Mouse (Mus musculus) G1E (cell line): ENCODE results near the gene Enpp3. TPM values are rescaled to one million over a fixed set of nuclear protein-coding genes. Genes with fewer than 3 reads are reported as not detected.

Source experiments
- ATAC-seq: 2 replicates; pipeline ENCODE4 v1.8.0; 2016; ENCODE audit warnings: mild to moderate bottlenecking; ENCODE audit not compliant: insufficient number of reproducible peaks, poor library complexity, low FRiP score, severe bottlenecking; ENCODE audit errors: extremely low read depth
- DNase-seq: peaks from one replicate; pipeline ENCODE4 v3.0.0; 2012; ENCODE audit warnings: low spot score
- H3K27me3 ChIP-seq: 2 replicates; pipeline ENCODE4 v1.6.1; 2012; ENCODE audit warnings: mild to moderate bottlenecking, low read length, inconsistent platforms; ENCODE audit not compliant: insufficient read depth
- H3K36me3 ChIP-seq: replicated peaks from 2 replicates; pipeline ENCODE3; 2012; ENCODE audit warnings: mild to moderate bottlenecking, inconsistent platforms
- H3K4me1 ChIP-seq: 2 replicates; pipeline ENCODE4 v1.6.1; 2012; ENCODE audit warnings: low read depth, low read length, inconsistent platforms, mixed read lengths; ENCODE audit not compliant: insufficient read depth
- H3K4me3 ChIP-seq: 2 replicates; pipeline ENCODE4 v1.5.1; 2012; ENCODE audit warnings: low read depth, mild to moderate bottlenecking, inconsistent platforms, low read length, moderate library complexity, mixed read lengths
- H3K9me3 ChIP-seq: replicated peaks from 2 replicates; pipeline ENCODE4 v1.6.1; 2012; ENCODE audit warnings: inconsistent platforms
- CTCF ChIP-seq: IDR thresholded peaks from 2 replicates; pipeline ENCODE4 v1.5.1; 2012; ENCODE audit warnings: low read depth, low read length, inconsistent platforms, mixed read lengths
- GATA1 ChIP-seq: IDR thresholded peaks from 2 replicates; pipeline ENCODE4 v1.6.1; 2012; ENCODE audit warnings: borderline replicate concordance, low read length, inconsistent platforms, mixed read lengths
- GATA2 ChIP-seq: IDR thresholded peaks from 2 replicates; pipeline ENCODE4 v1.6.1; 2012; ENCODE audit warnings: low read depth, low read length, inconsistent platforms, borderline replicate concordance
- POLR2AphosphoS5 ChIP-seq: IDR thresholded peaks from 2 replicates; pipeline ENCODE4 v1.6.1; 2012; ENCODE audit warnings: low read depth, low read length, inconsistent platforms; ENCODE audit not compliant: insufficient replicate concordance
- TAL1 ChIP-seq: conservative IDR thresholded peaks from 2 replicates; pipeline ENCODE4 v1.6.1; 2012; ENCODE audit warnings: low read depth, low read length, inconsistent platforms, mixed read lengths
- polyA plus RNA-seq: library from polyadenylated mRNA; stranded (reverse); fragments of >175 nt; gene quantifications from 2 replicates; pipeline ENCODE4 v1.2.3, GENCODE M21; 2012
- total RNA-seq, 2 experiments: library from RNA; stranded (forward) in 1 of 2; stranded (reverse) in 1 of 2; fragments of 200-1000 nt in 1 of 2; fragments of >200 nt in 1 of 2; fragmentation: Nextera tagmentation in 1 of 2; gene quantifications; 2 replicates each; pipeline ENCODE4 v1.2.3; 2014 to 2017

Gene Enpp3
- total and polyA plus RNA-seq, 3 experiments: 0.27 TPM; not detected in 2

DNA sequence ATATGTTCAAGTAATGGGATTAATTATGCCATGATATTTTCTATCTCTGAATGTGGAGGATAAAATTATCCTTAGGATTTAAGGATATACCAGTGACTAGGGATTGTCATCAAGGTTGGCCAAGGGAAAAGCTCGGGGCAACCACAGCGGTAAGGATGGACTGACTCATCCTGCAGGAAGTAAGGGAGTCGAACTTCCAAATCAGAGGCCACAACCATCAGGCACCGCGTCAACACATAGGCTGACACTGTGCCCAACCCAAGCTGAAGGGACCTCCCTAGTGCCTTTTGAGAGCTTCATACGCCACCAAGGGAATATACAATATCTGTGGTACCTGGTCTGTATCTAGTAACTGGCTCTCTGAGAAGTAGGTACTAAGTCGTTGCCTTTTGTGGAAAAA lies 73.1 kb downstream of the Enpp3 start:
- H3K27me3 ChIP-seq: no peaks in the 10 kb centered on the region
- H3K4me3 ChIP-seq: no peak overlapping the region
- peaks cover 18% of the 10 kb centered on the region for H3K4me1 ChIP-seq
- H3K36me3 ChIP-seq: no peaks in the 10 kb centered on the region
- no peak for TF ChIP-seq CTCF
- TF ChIP-seq GATA2: no peak
- no peak for TF ChIP-seq GATA1
- TF ChIP-seq TAL1: no peak
- no peak for TF ChIP-seq POLR2AphosphoS5
- no peak for DNase-seq
- H3K9me3 ChIP-seq: no peaks in the 10 kb centered on the region
- ATAC-seq: no peak

DNA sequence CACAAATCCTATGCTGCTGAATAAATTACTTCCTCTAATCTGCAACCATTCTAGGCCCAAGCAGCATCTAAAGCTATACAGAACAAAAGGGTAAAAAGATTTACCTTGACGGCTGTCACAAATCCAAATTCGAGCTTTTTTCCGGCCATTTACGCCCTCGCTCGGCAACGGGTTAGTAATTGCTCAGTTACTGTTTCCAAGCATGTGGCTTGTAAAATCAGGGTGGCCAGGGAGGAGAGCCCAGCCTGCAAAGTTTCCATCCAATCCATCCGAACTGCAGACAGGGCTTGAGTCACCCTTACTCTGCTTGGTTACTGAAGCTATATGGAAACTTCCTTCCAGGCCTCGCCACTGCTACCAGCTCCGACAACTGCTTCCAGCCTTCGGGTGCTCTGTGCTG lies 74.9 kb downstream of the Enpp3 start:
- H3K4me3 ChIP-seq: no peak overlapping the region
- DNase-seq (no peak), ATAC-seq (no peak)
- H3K36me3 ChIP-seq: no peaks in the 10 kb centered on the region
- no peaks in the 10 kb centered on the region for H3K27me3 ChIP-seq
- H3K9me3 ChIP-seq: no peaks in the 10 kb centered on the region
- peaks cover 26% of the 10 kb centered on the region for H3K4me1 ChIP-seq
- no peak for TF ChIP-seq TAL1
- no peak for TF ChIP-seq GATA2
- TF ChIP-seq GATA1: no peak

DNA sequence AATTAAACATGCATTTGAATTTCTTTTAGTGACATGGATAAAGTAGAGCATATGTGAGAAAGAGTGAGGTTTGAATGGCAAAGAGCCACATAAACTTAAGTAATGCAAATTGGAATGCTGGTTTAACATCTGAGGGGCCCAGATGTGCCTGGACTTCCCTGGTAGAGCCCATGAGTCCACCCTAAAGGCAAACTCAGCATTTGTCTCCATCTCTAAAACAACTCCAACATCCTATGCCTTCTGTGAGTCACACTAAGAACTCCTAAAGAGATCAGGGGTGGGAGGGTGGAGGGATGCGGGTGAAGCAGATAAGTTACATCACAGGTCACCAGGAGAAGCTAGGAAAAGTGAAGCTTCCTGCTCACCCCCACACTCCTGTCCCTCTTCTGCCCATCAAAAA lies 76.6 kb downstream of the Enpp3 start:
- Histone ChIP-seq H3K27me3 (no peaks in the 10 kb centered on the region), H3K36me3 (no peaks in the 10 kb centered on the region), H3K9me3 (no peaks in the 10 kb centered on the region), H3K4me3 (no peak overlapping the region), H3K4me1 (peaks cover 24% of the 10 kb centered on the region)
- TF ChIP-seq TAL1 (no peak), GATA1 (no peak), CTCF (no peak), GATA2 (no peak)
- ATAC-seq (no peak), DNase-seq (no peak)

DNA sequence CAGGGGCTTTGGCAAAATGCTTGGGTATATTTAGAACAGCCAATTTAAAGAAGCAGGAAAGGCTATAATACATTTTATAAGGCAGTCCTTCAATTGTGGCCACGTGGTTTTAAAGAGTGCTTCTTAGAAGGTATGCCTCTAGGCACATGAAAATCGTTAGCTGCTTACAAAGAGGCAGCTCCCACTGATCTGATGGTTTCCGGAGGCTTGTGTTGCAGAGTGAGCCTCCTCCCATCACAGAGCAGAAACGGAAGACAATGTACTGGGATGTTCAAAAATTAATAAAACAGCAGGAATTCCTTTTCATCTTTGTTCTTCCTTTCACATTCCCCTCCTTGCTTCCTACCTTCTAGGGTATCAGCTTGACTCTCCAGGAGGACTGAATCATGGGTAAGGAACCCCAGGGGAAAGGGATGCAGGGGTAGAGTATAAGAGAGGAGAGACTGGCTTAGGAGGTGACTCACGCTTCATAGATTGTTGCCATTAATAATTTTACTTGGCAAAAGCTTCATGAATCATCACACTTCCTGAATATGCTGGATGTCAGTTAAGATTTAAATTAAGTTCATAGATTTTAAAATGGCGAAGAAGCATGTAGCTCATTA lies 77.4 kb downstream of the Enpp3 start:
- no peaks in the 10 kb centered on the region for H3K27me3 ChIP-seq
- DNase-seq: no peak
- no peaks in the 10 kb centered on the region for H3K36me3 ChIP-seq
- ATAC-seq: no peak
- peaks cover 30% of the 10 kb centered on the region for H3K4me1 ChIP-seq
- no peak overlapping the region for H3K4me3 ChIP-seq
- H3K9me3 ChIP-seq: no peaks in the 10 kb centered on the region
- TF ChIP-seq CTCF: no peak
- no peak for TF ChIP-seq TAL1

DNA sequence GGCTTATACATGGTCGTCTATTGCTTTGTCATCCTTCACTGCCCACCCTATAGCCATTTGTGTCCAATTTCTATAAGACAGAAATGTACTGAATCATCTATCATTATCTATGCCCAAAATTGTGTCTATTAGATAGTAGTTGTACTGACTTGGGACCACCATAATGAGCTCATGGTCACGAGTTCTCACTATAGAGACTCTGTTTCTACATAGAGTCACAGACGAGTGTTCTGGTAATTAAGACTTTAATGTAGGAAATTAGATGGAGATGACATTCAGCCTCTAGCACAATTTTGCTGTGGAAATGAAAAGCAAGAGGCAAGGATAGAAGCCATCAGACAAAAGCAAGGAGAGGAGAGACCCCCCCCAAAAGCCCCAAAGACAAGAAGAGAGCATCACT lies 78.0 kb downstream of the Enpp3 start:
- peaks cover 35% of the 10 kb centered on the region for H3K4me1 ChIP-seq
- H3K27me3 ChIP-seq: no peaks in the 10 kb centered on the region
- H3K9me3 ChIP-seq: no peaks in the 10 kb centered on the region
- H3K4me3 ChIP-seq: no peak overlapping the region
- DNase-seq: no peak
- no peaks in the 10 kb centered on the region for H3K36me3 ChIP-seq
- no peak for TF ChIP-seq CTCF
- TF ChIP-seq GATA2: no peak
- no peak for TF ChIP-seq GATA1
- TF ChIP-seq TAL1: no peak
- ATAC-seq: no peak

DNA sequence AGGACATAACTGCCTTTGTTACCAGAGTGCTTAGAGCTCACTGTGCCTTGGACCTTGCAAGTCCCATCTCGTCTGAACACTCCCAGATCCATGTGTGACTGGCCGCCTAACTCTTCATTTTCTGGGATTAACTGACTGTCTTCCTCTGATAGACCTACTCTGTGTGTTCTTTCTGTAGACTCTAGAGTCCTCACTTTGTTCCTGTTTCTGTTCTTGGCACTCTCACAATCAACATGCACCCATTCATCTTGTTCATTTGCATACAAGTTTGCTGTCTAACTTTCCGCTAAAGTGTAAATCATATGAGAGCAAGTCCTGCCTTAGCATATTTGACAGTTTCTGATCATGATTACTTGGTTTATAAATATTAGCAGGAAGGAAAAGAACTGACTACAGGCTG lies 79.4 kb downstream of the Enpp3 start:
- ATAC-seq: no peak
- DNase-seq: no peak
- no peaks in the 10 kb centered on the region for H3K27me3 ChIP-seq
- H3K4me1 ChIP-seq: peaks cover 46% of the 10 kb centered on the region
- no peaks in the 10 kb centered on the region for H3K9me3 ChIP-seq
- TF ChIP-seq CTCF: no peak
- TF ChIP-seq GATA1: no peak
- no peak for TF ChIP-seq GATA2
- no peak for TF ChIP-seq POLR2AphosphoS5
- TF ChIP-seq TAL1: no peak
- H3K36me3 ChIP-seq: no peaks in the 10 kb centered on the region
- H3K4me3 ChIP-seq: no peak overlapping the region

DNA sequence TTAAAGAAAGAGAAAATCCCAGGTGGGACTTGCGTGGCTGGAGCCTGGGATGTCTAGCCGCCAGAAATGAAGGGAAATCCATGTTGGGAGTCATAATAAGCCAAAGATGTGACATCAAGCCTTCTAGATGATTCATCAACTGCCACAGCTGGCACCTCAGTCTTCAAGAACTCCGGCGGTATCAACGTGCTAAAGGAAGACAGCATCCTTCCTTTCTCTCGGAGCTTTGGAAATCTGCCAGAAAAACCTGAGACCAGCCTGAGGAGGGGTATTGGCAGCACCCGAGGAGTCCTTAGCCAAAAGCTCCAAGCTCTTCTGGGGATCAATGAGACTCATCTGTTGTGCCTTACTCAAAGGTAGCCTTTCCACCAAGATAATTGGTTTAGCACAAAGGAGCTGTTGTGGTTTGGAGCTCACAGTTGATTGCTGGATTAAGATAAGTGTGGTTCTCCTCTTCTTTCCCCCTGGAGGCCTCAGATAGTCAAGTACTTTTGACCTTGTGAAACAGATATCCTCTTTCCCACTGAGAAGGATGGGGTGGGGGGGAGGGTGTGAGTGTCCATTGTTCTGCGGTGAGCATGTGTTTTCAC lies 84.2 kb downstream of the Enpp3 start:
- Histone ChIP-seq H3K36me3 (no peaks in the 10 kb centered on the region), H3K4me3 (peak overlapping the region; percentile 33; the same call in 1 of the 2 replicates), H3K9me3 (no peaks in the 10 kb centered on the region), H3K27me3 (no peaks in the 10 kb centered on the region), H3K4me1 (peaks cover 79% of the 10 kb centered on the region)
- TF ChIP-seq TAL1: peak; percentile 83
- TF ChIP-seq GATA1: no peak
- ATAC-seq: peak; percentile 92
- peak; percentile 61 for DNase-seq
